24 mouse cellular contexts compared by ENCODE assay signal in genomic region chr3:153749359-153749758, GRCm38 (mm10). TPM values are rescaled to one million over a fixed set of nuclear protein-coding genes. Genes with fewer than 3 reads are reported as not detected.
A peak's percentile ranks its signal among the peaks of the same experiment; 100 is the strongest.
DNase-seq lines count a peak whose midpoint lies in the region; ATAC-seq and TF ChIP-seq lines count a peak whose summit lies in the region.
"Had no signal": no experiment of that assay in that cellular context is flagged by ENCODE, and none has a peak within 500 bp of the region (broad histone marks: within the 10 kb centered on the region; RNA-seq: fewer than 3 reads in every experiment).

No protein-coding gene starts in this region.

- no peak for TF ChIP-seq CTCF in CH12.LX (conservative IDR thresholded peaks at IDR 0.05 in 1 of 2, IDR thresholded peaks at IDR 0.05 in 1 of 2; ENCODE audit: low read depth in 2 of 2, low read length in 2 of 2)
- TF ChIP-seq CTCF in intestine, postnatal 0 days (IDR thresholded peaks at IDR 0.05; ENCODE audit: low read depth), result no peak

- intact Hi-C loops in heart, postnatal 36 days (cut with DNase I), result no loop called here

- no peak for TF ChIP-seq POLR2A in CH12.LX (IDR thresholded peaks at IDR 0.05; ENCODE audit: low read depth, low read length)

- no peaks in the 10 kb centered on the region for H3K9me3 ChIP-seq in CH12.LX (replicated peaks; ENCODE audit: low read length)
- H3K9me3 ChIP-seq in ES-E14 (ENCODE audit: control insufficient read depth, insufficient read depth, low read depth, low read length), result no peaks in the 10 kb centered on the region
- H3K9me3 ChIP-seq in intestine, postnatal 0 days (ENCODE audit: control insufficient read depth), result no peaks in the 10 kb centered on the region

- H3K36me3 ChIP-seq in CH12.LX (replicated peaks in 1 of 2; ENCODE audit: control insufficient read depth in 1 of 2, insufficient read depth in 1 of 2, low read length in 1 of 2), result no peaks in the 10 kb centered on the region
- H3K36me3 ChIP-seq in ES-E14 (ENCODE audit: control insufficient read depth, insufficient read depth, low read length, poor library complexity, severe bottlenecking), result no peaks in the 10 kb centered on the region
- H3K36me3 ChIP-seq in intestine, postnatal 0 days (ENCODE audit: control insufficient read depth, insufficient read depth), result no peaks in the 10 kb centered on the region
- H3K36me3 ChIP-seq: G1E had no signal

- ATAC-seq in intestine, postnatal 0 days, result no peak
- ATAC-seq: activated CD4-positive, CD25-positive, alpha-beta regulatory T cell, adult 4 months; CD4-positive, CD25-positive, alpha-beta regulatory T cell, adult 4 months; Patski had no signal

- peak; percentile 67 for DNase-seq in heart, adult 11 months
- no peak for DNase-seq in heart, postnatal 36 days
- DNase-seq in CH12.LX (ENCODE audit: extremely low read depth) (no peak), ES-E14 (ENCODE audit: low read depth, low spot score) (no peak)
- DNase-seq in adrenal gland, postnatal 4 days (ENCODE audit: low spot score in 2 of 2), result no peak
- DNase-seq: adrenal gland, adult 2 months; adrenal gland, adult 8-10 months; adrenal gland, postnatal 10 days; adrenal gland, postnatal 14 days; adrenal gland, postnatal 25 days; adrenal gland, postnatal 36 days; B cell, adult 2 months; cerebellum, adult 11 months; cerebellum, adult 11-12 months; cerebellum, adult 18-20 months; cerebellum, adult 2 months; cerebellum, adult 8-10 months; cerebellum, adult 9-10 months had no signal

- TF ChIP-seq RAD21 in CH12.LX (IDR thresholded peaks at IDR 0.05; ENCODE audit: low read depth, low read length), result no peak

- H3K27me3 ChIP-seq in CH12.LX (replicated peaks), result no peaks in the 10 kb centered on the region
- no peaks in the 10 kb centered on the region for H3K27me3 ChIP-seq in intestine, postnatal 0 days (replicated peaks; ENCODE audit: control insufficient read depth, insufficient read depth, low read length)
- H3K27me3 ChIP-seq: Patski had no signal

- H3K4me1 ChIP-seq in CH12.LX (ENCODE audit: control insufficient read depth in 1 of 2, insufficient read depth in 2 of 2) (peaks cover 13 to 52% of the 10 kb centered on the region in 2 experiments), ES-E14 (ENCODE audit: control insufficient read depth in 2 of 2, insufficient read depth in 2 of 2, low read length in 2 of 2, poor library complexity in 1 of 2) (no peaks in the 10 kb centered on the region)
- 0 out of 2 replicates have a peak, but pooled peaks cover 2% of the 10 kb centered on the region for H3K4me1 ChIP-seq in intestine, postnatal 0 days (replicated peaks; ENCODE audit: control insufficient read depth, insufficient read depth, low read length)

- no peak overlapping the region for H3K27ac ChIP-seq in CH12.LX (ENCODE audit: insufficient read depth, low read depth)
- no peak overlapping the region for H3K27ac ChIP-seq in ES-E14 (ENCODE audit: insufficient read depth, low read depth, low read length, poor library complexity, severe bottlenecking)
- no peak overlapping the region for H3K27ac ChIP-seq in intestine, postnatal 0 days (ENCODE audit: low read depth, low read length)

- H3K9ac ChIP-seq in CH12.LX (ENCODE audit: insufficient read depth, low read depth), result no peak overlapping the region
- H3K9ac ChIP-seq in ES-E14 (ENCODE audit: insufficient read depth, low read depth, low read length, poor library complexity, severe bottlenecking), result no peak overlapping the region
- H3K9ac ChIP-seq in intestine, postnatal 0 days (ENCODE audit: low read depth, low read length), result no peak overlapping the region

- no peak for TF ChIP-seq EP300 in CH12.LX (IDR thresholded peaks at IDR 0.05; ENCODE audit: low read length)

- WGBS in intestine, postnatal 0 days, result 82% methylated on average over 6 of the region's 6 CpGs

- dilution Hi-C loops in CH12.LX (cut with MboI; ENCODE audit: extremely low pct_ligation_motif_present, extremely low pct_unique_long_range_greater_than_20kb, low sequenced_read_pairs), result no loop called here

- no peak overlapping the region for H3K4me2 ChIP-seq in CH12.LX (ENCODE audit: insufficient read depth, low read depth, poor library complexity, severe bottlenecking)
- H3K4me2 ChIP-seq in intestine, postnatal 0 days (replicated peaks; ENCODE audit: low read depth), result no peak overlapping the region

- no peaks in the 10 kb centered on the region for H3K79me2 ChIP-seq in CH12.LX (replicated peaks; ENCODE audit: control insufficient read depth, extremely low read depth, insufficient read depth, poor library complexity, severe bottlenecking)

- H3K4me3 ChIP-seq in CH12.LX (replicated peaks in 1 of 3; ENCODE audit: low read depth in 2 of 3, low read length in 2 of 3, poor library complexity in 1 of 3) (no peak overlapping the region), ES-E14 (ENCODE audit: insufficient read depth in 1 of 2, low read depth in 1 of 2, low read length in 2 of 2, poor library complexity in 1 of 2, severe bottlenecking in 1 of 2) (no peak overlapping the region)
- H3K4me3 ChIP-seq in intestine, postnatal 0 days (ENCODE audit: low read depth, low read length), result no peak overlapping the region

- in situ Hi-C loops in CH12.LX (cut with MboI; ENCODE audit: low pct_ligation_motif_present, low pct_unique_long_range_greater_than_20kb, low sequenced_read_pairs) (no loop called here), ES-E14 (cut with MboI; ENCODE audit: low sequenced_read_pairs in 2 of 2, unreplicated experiment in 2 of 2) (no loop called here)

TF ChIP-seq in CH12.LX, 34 proteins besides CTCF, POLR2A, EP300 and RAD21:
- TF ChIP-seq JUND (conservative IDR thresholded peaks at IDR 0.05; ENCODE audit: low read depth, low read length) (no peak), MAFK (IDR thresholded peaks at IDR 0.05; ENCODE audit: insufficient replicate concordance, low read length) (peak; percentile 71)
TF ChIP-seq in CH12.LX: peak in this region for 1.

TF ChIP-seq in ES-E14, 5 proteins besides CTCF, POLR2A, EP300 and RAD21:
- TF ChIP-seq ZC3H11A (IDR thresholded peaks at IDR 0.05; ENCODE audit: borderline replicate concordance, low read depth, low read length), result no peak
- no peak for TF ChIP-seq CHD2 (IDR thresholded peaks at IDR 0.05; ENCODE audit: low read depth, low read length)
- no peak for TF ChIP-seq HCFC1 (IDR thresholded peaks at IDR 0.05; ENCODE audit: borderline replicate concordance, insufficient read depth, low read length)
- peak; percentile 72 for TF ChIP-seq MAFK (IDR thresholded peaks at IDR 0.05; ENCODE audit: insufficient read depth, low read depth, low read length)

RNA-seq across cellular contexts. Expression of gene St6galnac3, which starts 24.4 kb away (rescaled TPM):
- total RNA-seq in heart, postnatal 36 days (2021), result 1 to 10 TPM; 4.1 to 6.6 TPM
- total RNA-seq in CH12.LX (2012; rRNA removed) (0.08 and 0.13 TPM in 2 replicates), CH12.LX (2014; rRNA removed) (0.38 and 0.43 TPM in 2 replicates), ES-E14 (2012; rRNA removed) (3.8 and 5.7 TPM in 2 replicates)
- polyA plus RNA-seq in CH12.LX (2012; ENCODE audit: insufficient read length, low read depth), result 0.25 and 1.1 TPM in 2 replicates
- total RNA-seq in adrenal gland, postnatal 4 days (2021), result 10 to 100 TPM; 22.0 to 25.9 TPM
- 7.9 and 8.5 TPM in 2 replicates for polyA plus RNA-seq in intestine, postnatal 0 days (2015; fragmentation: Nextera tagmentation; extraction: Ambion mirVana)
- polyA plus RNA-seq: C2C12 had no signal
